ENCODE assay signal across 20 mouse cellular contexts in genomic region chr13:96962801-96963200, GRCm38 (mm10). TPM values are rescaled to one million over a fixed set of nuclear protein-coding genes. Genes with fewer than 3 reads are reported as not detected.
DNase-seq lines count a peak whose midpoint lies in the region; ATAC-seq and TF ChIP-seq lines count a peak whose summit lies in the region.
"Had no signal": no experiment of that assay in that cellular context is flagged by ENCODE, and none has a peak within 500 bp of the region (broad histone marks: within the 10 kb centered on the region; RNA-seq: fewer than 3 reads in every experiment).

No protein-coding gene starts in this region.

- no peak for TF ChIP-seq EP300 in lung, postnatal 0 days (IDR thresholded peaks at IDR 0.05)

- no peak overlapping the region for H3K4me2 ChIP-seq in lung, postnatal 0 days (replicated peaks; ENCODE audit: low read depth, low read length)
- H3K4me2 ChIP-seq in intestine, embryonic 16.5 days (ENCODE audit: low read depth, low read length): no peak overlapping the region
- no peak overlapping the region for H3K4me2 ChIP-seq in liver, embryonic 12.5 days
- no peak overlapping the region for H3K4me2 ChIP-seq in stomach, embryonic 15.5 days
- H3K4me2 ChIP-seq: forebrain, embryonic 12.5 days; limb, embryonic 15.5 days had no signal

- WGBS in lung, postnatal 0 days: 50% methylated on average over 5 of the region's 5 CpGs
- WGBS in intestine, embryonic 16.5 days: 55% methylated on average over 5 of the region's 5 CpGs
- WGBS in liver, embryonic 12.5 days (ENCODE audit: insufficient replicate concordance): 71% methylated on average over 5 of the region's 5 CpGs
- WGBS in stomach, embryonic 15.5 days: 62% methylated on average over 5 of the region's 5 CpGs

- no peak overlapping the region for H3K9ac ChIP-seq in lung, postnatal 0 days (replicated peaks; ENCODE audit: low read depth)
- H3K9ac ChIP-seq in intestine, embryonic 16.5 days (ENCODE audit: low read depth, low read length): no peak overlapping the region
- no peak overlapping the region for H3K9ac ChIP-seq in liver, embryonic 12.5 days
- H3K9ac ChIP-seq in stomach, embryonic 15.5 days: no peak overlapping the region
- H3K9ac ChIP-seq: forebrain, embryonic 12.5 days; limb, embryonic 15.5 days had no signal

- no peak overlapping the region for H3K4me3 ChIP-seq in lung, postnatal 0 days (ENCODE audit: low read depth, low read length)
- no peak overlapping the region for H3K4me3 ChIP-seq in intestine, embryonic 16.5 days (ENCODE audit: low read length)
- H3K4me3 ChIP-seq in liver, embryonic 12.5 days: no peak overlapping the region
- H3K4me3 ChIP-seq in stomach, embryonic 15.5 days (replicated peaks): no peak overlapping the region
- H3K4me3 ChIP-seq: forebrain, embryonic 12.5 days; hindbrain, embryonic 10.5 days; limb, embryonic 15.5 days had no signal

- H3K4me1 ChIP-seq in lung, postnatal 0 days (ENCODE audit: insufficient read depth, low read depth, low read length): no peaks in the 10 kb centered on the region
- H3K4me1 ChIP-seq in intestine, embryonic 16.5 days (ENCODE audit: control insufficient read depth, insufficient read depth, low read length): no peaks in the 10 kb centered on the region
- peaks cover 15% of the 10 kb centered on the region for H3K4me1 ChIP-seq in liver, embryonic 12.5 days
- no peaks in the 10 kb centered on the region for H3K4me1 ChIP-seq in stomach, embryonic 15.5 days
- H3K4me1 ChIP-seq: forebrain, embryonic 12.5 days; hindbrain, embryonic 10.5 days; limb, embryonic 15.5 days had no signal

- TF ChIP-seq CTCF in lung, postnatal 0 days (IDR thresholded peaks at IDR 0.05): no peak

- no peak overlapping the region for H3K27ac ChIP-seq in lung, postnatal 0 days (ENCODE audit: low read length)
- H3K27ac ChIP-seq in intestine, embryonic 16.5 days (ENCODE audit: low read length): 0 out of 2 replicates have a peak overlapping the region, but pooled peaks have one; percentile 16
- 0 out of 2 replicates have a peak overlapping the region, but pooled peaks have one; percentile 36 for H3K27ac ChIP-seq in liver, embryonic 12.5 days
- H3K27ac ChIP-seq in stomach, embryonic 15.5 days: 0 out of 2 replicates have a peak overlapping the region, but pooled peaks have one; percentile 31
- H3K27ac ChIP-seq: forebrain, embryonic 12.5 days; hindbrain, embryonic 10.5 days; hindbrain, postnatal 0 days; limb, embryonic 15.5 days had no signal

- H3K9me3 ChIP-seq in lung, postnatal 0 days (ENCODE audit: low read length): no peaks in the 10 kb centered on the region
- no peaks in the 10 kb centered on the region for H3K9me3 ChIP-seq in intestine, embryonic 16.5 days (ENCODE audit: control insufficient read depth, low read length)
- no peaks in the 10 kb centered on the region for H3K9me3 ChIP-seq in liver, embryonic 12.5 days (replicated peaks)
- no peaks in the 10 kb centered on the region for H3K9me3 ChIP-seq in stomach, embryonic 15.5 days
- H3K9me3 ChIP-seq: forebrain, embryonic 12.5 days; hindbrain, embryonic 10.5 days; limb, embryonic 15.5 days had no signal

- no peaks in the 10 kb centered on the region for H3K36me3 ChIP-seq in lung, postnatal 0 days (ENCODE audit: insufficient read depth, low read length)
- H3K36me3 ChIP-seq in intestine, embryonic 16.5 days (ENCODE audit: control insufficient read depth, insufficient read depth, low read length): no peaks in the 10 kb centered on the region
- H3K36me3 ChIP-seq in liver, embryonic 12.5 days: no peaks in the 10 kb centered on the region
- H3K36me3 ChIP-seq in stomach, embryonic 15.5 days: no peaks in the 10 kb centered on the region
- H3K36me3 ChIP-seq: forebrain, embryonic 12.5 days; hindbrain, embryonic 10.5 days; limb, embryonic 15.5 days had no signal

- no peaks in the 10 kb centered on the region for H3K27me3 ChIP-seq in lung, postnatal 0 days (replicated peaks; ENCODE audit: insufficient read depth, low read length)
- no peaks in the 10 kb centered on the region for H3K27me3 ChIP-seq in intestine, embryonic 16.5 days (replicated peaks; ENCODE audit: control insufficient read depth, insufficient read depth, low read length)
- H3K27me3 ChIP-seq in liver, embryonic 12.5 days (replicated peaks): peaks cover 14% of the 10 kb centered on the region; the same call in 1 of the 2 replicates
- no peaks in the 10 kb centered on the region for H3K27me3 ChIP-seq in stomach, embryonic 15.5 days (replicated peaks)
- H3K27me3 ChIP-seq: forebrain, embryonic 12.5 days; limb, embryonic 15.5 days had no signal

- peak; percentile 58 for ATAC-seq in lung, postnatal 0 days
- peak; percentile 76 for ATAC-seq in intestine, embryonic 16.5 days
- peak; percentile 65 for ATAC-seq in liver, embryonic 12.5 days
- peak; percentile 95 for ATAC-seq in stomach, embryonic 15.5 days (ENCODE audit: insufficient read depth, low FRiP score, low read depth)
- ATAC-seq: hindbrain, postnatal 0 days; midbrain, embryonic 16.5 days had no signal

- peak; percentile 26 for DNase-seq in lung, postnatal 0 days (ENCODE audit: low spot score)
- no peak for DNase-seq in lung, postnatal 10 days
- no peak for DNase-seq in right cerebral cortex, adult 18-20 months
- no peak for DNase-seq in frontal cortex, postnatal 10 days (ENCODE audit: low spot score in 2 of 2)
- no peak for DNase-seq in embryo, embryonic 11 days
- DNase-seq: B cell, adult 2 months; cerebellum, adult 2 months; gastrocnemius, postnatal 36 days; kidney, adult 9 months; kidney, postnatal 25 days; thymus, adult 18-20 months; thymus, postnatal 4 days had no signal

RNA-seq across cellular contexts. Expression of gene Gcnt4, which starts 38.3 kb away (rescaled TPM):
- polyA plus RNA-seq in lung, postnatal 0 days (2015; fragmentation: Nextera tagmentation; extraction: Ambion mirVana): 0.19 and 0.27 TPM in 2 replicates
- 5.9 and 9.1 TPM in 2 replicates for polyA plus RNA-seq in intestine, embryonic 16.5 days (2015; fragmentation: Nextera tagmentation; extraction: Ambion mirVana)
- polyA plus RNA-seq in liver, embryonic 12.5 days (2016; fragmentation: Nextera tagmentation; extraction: Ambion mirVana): 0.67 and 0.68 TPM in 2 replicates
- polyA plus RNA-seq in stomach, embryonic 15.5 days (2015; fragmentation: Nextera tagmentation; extraction: Ambion mirVana): 1.5 and 2.0 TPM in 2 replicates
